Mouse (Mus musculus) spleen, postnatal 4 days (tissue): ENCODE results near the gene Mef2d.

Experiments used
- DNase-seq, 2 experiments: peaks; one replicate each; pipeline ENCODE4 v3.0.0; 2022; ENCODE audit warnings: low spot score in 2 of 2

The Mef2d gene

GRCm38 (mm10) chr3:88137821-88138220 is 4.4 kb upstream of the Mef2d start:
- no peak for DNase-seq

- peak; percentile 79 to 87 for DNase-seq
These were observed 3.6 kb upstream of the Mef2d start for GRCm38 (mm10) chr3:88138336-88139242.

- peak in 1 of 2 experiments; percentile 72 for DNase-seq
These were observed 2.7 kb upstream of the Mef2d start for GRCm38 (mm10) chr3:88139243-88140177.

GRCm38 (mm10) chr3:88140178-88140902 is 1.8 kb upstream of the Mef2d start:
- peak in 1 of 2 experiments; percentile 63 for DNase-seq

GRCm38 (mm10) chr3:88140903-88141430 is 1.2 kb upstream of the Mef2d start:
- peak in 1 of 2 experiments; percentile 60 for DNase-seq

GRCm38 (mm10) chr3:88141439-88141786 is 759 bp upstream of the Mef2d start:
- DNase-seq, result peak in 1 of 2 experiments; percentile 71

GRCm38 (mm10) chr3:88142546-88142915 is 359 bp downstream of the Mef2d start:
- no peak for DNase-seq

GRCm38 (mm10) chr3:88142916-88143771 is 972 bp downstream of the Mef2d start:
- DNase-seq, result peak; percentile 64 to 84

GRCm38 (mm10) chr3:88143961-88144486 is 1.9 kb downstream of the Mef2d start:
- DNase-seq, result peak; percentile 67 to 82

GRCm38 (mm10) chr3:88144648-88145410 is 2.7 kb downstream of the Mef2d start:
- DNase-seq, result peak in 1 of 2 experiments; percentile 62

GRCm38 (mm10) chr3:88145411-88145782 is 3.2 kb downstream of the Mef2d start:
- DNase-seq, result peak in 1 of 2 experiments; percentile 69

- peak; percentile 62 to 73 for DNase-seq
These were observed 3.8 kb downstream of the Mef2d start for GRCm38 (mm10) chr3:88145952-88146351.

- DNase-seq, result peak in 1 of 2 experiments; percentile 61
These were observed 4.4 kb downstream of the Mef2d start for GRCm38 (mm10) chr3:88146376-88147112.

GRCm38 (mm10) chr3:88147444-88147843 is 5.3 kb downstream of the Mef2d start:
- DNase-seq, result no peak

- DNase-seq, result peak in 1 of 2 experiments; percentile 64
These were observed 5.7 kb downstream of the Mef2d start for GRCm38 (mm10) chr3:88147866-88148265.

GRCm38 (mm10) chr3:88148354-88148753 is 6.2 kb downstream of the Mef2d start:
- peak in 1 of 2 experiments; percentile 58 for DNase-seq

- DNase-seq, result peak in 1 of 2 experiments; percentile 76
These were observed 6.8 kb downstream of the Mef2d start for GRCm38 (mm10) chr3:88148776-88149509.

GRCm38 (mm10) chr3:88149510-88149974 is 7.4 kb downstream of the Mef2d start:
- DNase-seq, result peak in 1 of 2 experiments; percentile 57
